Mouse (Mus musculus): ENCODE measurements around the gene Rps18.

GRCm38 (mm10) chr17:33917656-33918292, 38.0 kb downstream of the Rps18 start:
- TF ChIP-seq CTCF (IDR thresholded peaks at IDR 0.05; ENCODE audit: insufficient read depth, low read depth, low read length) (no peak), POLR2A (IDR thresholded peaks at IDR 0.05; ENCODE audit: insufficient read depth, low read depth, low read length) (no peak)
